Mouse (Mus musculus) CH12F3 (cell line): ENCODE measurements around the gene Jund.

Experiments used
- in situ Hi-C: fragments of 300-500 bp; cut with MboI; formaldehyde crosslinking; loops from 2 replicates; pipeline ENCODE4 v1.14.3; 2020; ENCODE audit warnings: low sequenced_read_pairs

Gene Jund

DNA sequence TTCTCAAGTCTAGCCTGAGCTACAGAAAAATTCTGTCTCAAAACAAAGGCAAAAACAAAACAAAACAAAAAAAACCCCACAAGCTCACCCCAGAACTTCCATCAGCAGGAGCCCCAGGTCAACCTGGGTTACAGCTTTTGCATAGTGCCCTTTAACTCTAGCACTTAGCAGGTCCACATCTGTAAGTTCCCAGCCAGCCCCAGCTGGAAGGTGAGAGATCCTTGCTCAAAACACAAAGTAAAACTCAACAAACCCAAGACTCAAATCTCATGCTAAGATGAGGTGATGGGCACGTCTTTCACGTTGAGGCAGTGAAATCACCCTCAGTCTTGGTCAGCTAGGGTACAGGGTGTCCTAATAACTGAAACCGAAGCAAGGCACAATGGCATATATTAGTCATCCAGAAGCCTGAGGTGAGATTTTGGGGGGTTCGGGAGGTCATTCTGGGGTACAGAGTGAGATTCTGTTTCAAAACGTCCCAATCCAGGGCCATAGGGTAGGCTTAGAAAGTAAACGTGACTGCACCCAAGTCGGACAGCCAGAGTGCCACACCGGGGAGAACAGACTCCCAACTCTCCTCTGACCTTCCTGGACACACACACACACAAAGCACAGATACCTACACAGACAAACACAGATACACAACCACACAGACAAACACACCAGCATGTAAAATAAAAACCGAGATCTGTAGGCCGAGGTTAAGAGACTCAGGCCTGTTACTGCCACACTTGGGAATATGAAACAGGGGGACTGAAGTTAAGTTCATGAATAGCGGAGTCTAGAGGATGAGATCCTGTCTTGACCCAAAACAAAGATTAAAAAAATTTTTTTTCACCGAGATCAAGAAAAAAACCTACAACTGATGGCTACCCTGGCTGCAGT lies 1.1 kb upstream of the Jund start:
- in situ Hi-C loops = no loop called here

DNA sequence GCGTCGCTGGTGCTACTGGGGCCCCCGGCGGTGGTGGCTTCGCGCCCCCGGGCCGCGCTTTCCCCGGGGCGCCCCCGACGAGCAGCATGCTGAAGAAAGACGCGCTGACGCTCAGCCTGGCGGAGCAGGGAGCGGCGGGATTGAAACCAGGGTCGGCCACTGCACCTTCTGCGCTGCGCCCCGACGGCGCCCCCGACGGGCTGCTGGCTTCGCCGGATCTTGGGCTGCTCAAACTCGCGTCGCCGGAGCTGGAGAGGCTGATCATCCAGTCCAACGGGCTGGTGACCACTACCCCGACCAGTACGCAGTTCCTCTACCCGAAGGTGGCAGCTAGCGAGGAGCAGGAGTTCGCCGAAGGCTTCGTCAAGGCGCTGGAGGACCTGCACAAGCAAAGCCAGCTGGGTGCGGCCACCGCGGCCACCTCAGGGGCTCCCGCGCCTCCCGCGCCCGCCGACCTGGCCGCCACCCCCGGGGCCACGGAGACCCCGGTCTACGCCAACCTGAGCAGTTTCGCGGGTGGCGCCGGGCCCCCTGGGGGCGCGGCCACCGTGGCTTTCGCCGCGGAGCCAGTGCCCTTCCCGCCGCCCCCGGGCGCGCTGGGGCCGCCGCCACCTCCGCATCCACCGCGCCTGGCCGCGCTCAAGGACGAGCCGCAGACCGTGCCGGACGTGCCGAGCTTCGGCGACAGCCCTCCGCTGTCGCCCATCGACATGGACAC lies 526 bp downstream of the Jund start:
- in situ Hi-C loops = no loop called here

DNA sequence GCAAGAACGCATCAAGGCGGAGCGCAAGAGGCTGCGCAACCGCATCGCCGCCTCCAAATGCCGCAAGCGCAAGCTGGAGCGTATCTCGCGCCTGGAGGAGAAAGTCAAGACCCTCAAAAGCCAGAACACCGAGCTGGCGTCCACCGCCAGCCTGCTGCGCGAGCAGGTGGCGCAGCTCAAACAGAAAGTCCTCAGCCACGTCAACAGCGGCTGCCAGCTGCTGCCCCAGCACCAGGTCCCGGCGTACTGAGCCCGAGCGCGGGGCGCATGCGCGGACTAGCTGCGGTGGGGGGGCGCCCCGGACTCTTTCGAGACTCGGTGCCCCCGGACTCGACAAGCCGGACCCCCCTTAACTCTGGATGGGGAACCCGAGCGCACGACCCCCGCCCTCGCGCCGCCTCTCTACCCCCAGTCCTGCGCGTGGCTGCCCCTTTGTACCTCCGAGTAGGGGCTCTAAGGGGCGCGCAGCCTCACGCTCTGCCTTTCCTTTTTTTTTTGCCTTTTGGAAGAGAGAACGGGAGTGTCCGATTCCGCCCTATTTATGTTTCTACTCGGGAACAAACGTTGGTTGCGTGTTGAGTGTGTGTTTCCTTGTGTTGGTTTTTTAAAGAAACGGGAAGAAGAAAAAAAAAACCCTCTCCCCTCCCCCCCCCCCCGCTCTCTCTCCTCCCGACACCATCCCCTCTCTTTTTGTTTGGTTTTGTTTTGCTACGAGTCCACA lies 1.2 kb downstream of the Jund start:
- in situ Hi-C loops = no loop called here

DNA sequence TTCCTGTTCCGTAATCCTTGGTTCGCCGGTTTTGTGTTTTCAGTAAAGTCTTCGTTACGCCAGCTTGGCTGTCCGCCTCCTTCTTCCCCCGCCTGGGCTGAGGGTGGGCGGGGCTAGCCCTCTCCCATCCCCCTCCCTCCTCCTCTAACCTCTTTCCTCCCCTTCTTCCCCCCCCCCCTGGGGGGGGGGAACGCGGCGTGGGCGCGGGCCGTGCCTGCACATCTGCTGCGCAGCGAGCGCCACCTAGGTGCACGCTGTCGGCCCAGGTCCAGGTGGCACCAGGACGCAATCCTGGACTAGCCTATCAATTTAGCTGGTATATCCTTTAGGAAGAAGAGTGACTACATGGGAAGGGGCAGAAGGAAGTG lies 1.8 kb downstream of the Jund start:
- in situ Hi-C loops = no loop called here

DNA sequence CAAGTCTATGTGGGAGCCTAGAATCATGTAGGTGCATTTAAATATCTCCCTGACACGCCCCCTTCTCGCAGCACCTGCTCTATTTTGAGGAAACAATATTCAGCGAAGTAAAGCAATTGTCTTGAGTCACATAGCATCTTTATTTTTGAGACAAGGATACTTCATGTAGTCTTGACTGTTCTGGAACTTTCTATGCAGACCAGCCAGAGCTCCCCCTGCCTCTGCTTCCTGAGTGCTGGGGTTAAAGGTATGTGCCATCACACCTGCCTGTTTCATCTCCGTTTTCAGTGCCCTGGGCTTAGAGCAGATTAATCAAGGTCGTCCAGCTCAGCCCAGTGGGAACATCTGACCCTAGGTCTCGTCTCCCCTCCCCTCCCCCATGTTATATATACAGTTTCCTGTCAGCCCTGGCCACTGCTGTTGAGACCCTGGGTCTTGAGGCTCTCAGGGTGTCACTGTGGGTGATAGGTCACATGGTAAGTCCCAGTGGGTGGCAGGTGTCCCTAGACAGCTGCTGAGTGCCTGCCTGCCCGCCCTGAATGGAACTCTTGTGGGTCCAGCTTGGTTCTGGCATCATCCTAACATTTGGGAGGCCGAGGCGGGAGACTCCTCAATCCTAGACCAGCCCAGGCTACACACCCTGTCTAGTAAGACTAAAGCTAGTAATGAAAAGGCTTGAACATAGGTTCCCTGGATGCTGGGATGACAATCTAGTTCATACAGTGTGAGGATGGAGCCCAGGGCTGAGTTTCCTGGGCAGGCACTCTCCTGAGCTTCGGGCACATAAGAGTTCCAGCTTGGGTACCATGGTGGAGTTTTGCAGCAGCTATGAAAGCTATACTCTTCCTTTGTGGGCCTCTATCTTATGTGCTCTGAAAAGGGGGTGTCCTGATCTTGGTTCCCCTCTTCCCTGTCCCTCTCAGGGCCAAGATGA lies 2.6 kb downstream of the Jund start:
- in situ Hi-C loops = no loop called here

DNA sequence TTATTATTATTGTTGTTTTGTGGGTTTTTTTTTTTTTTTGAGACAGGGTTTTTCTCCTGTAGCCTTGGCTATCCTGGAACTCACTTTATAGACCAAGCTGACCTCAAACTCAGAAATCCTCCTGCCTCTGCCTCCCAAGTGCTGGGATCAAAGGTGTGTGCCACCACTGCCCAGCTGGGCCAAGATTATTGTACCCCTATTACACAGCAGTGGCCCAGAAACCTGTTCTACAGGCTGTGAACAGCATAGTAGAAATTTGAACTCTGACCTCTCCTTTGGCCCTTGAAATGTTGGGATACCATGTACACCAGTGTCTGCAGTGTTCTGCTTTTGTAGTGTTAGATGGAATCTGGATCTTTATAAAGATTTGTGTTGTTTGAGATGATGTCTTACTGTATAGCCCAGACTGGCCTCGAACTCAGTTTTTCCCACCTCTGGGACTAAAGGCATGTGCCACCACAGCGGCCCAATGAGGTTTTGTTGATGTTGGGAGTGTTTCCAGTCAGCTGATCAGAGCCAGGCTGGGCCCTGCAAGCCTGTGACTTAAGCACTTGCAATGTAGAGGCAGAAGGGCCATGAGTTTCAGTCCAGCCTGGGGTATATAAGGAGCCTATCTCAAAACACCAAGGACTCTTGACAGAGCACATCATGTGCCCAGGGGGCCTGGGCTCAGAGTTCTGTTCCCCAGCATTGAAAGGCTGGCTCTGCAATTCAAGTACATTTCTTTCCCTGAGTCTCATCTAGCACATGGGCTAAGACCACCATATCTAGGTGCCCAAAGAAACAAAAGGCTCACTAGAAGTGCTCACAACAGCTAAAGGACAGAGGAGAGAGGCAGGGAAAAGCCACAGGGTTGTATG lies 3.5 kb downstream of the Jund start:
- in situ Hi-C loops = no loop called here

DNA sequence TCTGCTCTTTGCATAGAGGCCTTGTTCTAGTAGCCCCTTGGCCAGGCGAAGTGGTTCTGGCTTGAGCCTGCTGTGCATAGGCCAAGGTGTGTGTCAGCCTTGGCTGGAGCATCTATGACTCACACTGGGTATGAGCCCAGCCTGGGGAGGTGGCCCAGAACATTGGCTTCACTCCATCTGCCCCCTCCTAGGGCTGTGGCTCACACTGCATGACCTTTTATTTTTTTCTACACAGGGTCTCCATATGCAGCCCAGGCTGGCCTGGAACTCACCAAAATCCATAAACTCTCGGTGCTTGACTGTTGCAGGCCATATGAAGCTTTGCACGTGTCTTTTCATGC lies 4.1 kb downstream of the Jund start:
- in situ Hi-C loops = no loop called here

DNA sequence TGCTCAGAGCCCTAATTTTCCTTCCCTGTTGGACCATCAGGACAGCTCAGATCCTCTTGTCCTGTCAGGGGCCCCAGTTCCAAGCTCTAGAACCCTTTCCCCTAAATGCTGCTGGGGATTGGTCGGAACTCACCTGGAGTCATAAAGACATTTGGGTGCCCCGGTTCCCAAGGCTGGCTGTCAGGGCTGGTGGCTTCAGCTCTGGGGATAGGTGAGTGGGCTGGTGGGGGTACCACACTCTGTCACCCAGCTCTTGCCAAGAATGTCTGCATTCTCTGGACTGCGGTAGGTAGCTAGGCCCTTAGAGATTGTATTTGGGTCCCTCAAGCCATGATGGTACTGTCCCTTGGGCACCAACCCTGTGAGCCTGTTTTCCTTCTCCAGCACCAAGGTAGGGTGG lies 4.5 kb downstream of the Jund start, which contains the start of gene Iqcn:
TSS of gene Iqcn (plus strand) at position 171 of the 400 bp plus-strand sequence.
- in situ Hi-C loops = no loop called here

DNA sequence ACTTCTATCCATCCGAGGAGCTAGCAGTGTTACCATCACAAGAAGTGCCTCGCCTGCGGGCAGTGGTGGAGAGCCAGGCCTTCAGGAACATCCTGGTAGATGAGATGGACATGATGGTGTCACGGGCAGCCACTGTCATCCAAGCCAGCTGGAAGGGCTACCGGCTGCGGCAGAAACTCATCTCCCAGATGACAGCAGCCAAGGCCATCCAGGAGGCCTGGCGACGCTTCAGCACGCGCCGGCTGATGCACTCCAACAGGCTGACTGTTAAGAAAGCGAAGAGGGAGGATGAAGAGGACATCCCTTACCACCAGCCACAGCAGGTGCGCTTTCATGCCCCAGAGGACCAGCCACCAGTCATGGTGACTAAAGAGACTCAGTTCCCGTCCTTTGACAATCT lies 9.5 kb downstream of the Jund start:
- in situ Hi-C loops = no loop called here

DNA sequence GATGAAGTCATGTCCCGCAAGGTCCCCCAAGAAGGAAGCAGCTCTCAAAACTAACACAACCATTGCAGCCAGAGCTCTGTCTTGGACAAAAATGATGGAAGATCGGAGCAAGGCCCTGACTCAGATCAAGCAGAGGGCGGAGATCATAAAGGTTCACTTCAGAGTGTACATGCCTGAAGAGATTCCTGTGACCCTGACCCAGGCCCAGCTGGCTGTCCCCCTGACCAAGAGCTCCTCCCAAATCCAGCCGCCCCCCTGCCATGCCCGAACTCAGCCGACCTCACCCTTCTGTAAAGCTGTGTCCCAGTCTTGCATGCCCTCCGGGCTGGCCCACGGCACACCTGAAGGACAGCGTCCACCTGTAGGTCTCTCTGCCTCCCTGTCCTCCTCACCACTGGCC lies 11.0 kb downstream of the Jund start:
- in situ Hi-C loops = loop anchor here (5.0 to 10.0 kb wide), 2 partner anchors 38 to 135 kb away; no protein-coding TSS in a partner anchor

DNA sequence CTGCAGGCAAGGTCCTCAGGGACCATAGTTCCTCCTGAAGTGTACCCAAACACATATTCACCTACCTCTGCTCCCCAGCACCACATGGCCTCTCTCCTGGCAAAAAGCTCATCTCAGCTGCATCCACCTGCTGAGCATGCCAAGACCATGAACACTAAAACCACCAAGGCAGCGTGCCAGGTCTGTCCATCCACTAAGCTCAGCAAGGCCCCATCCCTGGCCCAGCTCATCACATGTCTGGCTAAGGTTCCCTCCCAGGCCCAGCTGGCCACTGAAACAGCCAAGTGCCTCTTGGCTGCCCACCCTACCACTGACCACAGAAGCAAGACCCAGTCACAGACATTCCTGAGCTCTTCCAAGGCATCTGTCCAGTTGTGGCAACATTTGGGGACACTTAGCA lies 11.5 kb downstream of the Jund start:
- in situ Hi-C loops = loop anchor here (5.0 to 10.0 kb wide), 2 partner anchors 37 to 135 kb away; no protein-coding TSS in a partner anchor

DNA sequence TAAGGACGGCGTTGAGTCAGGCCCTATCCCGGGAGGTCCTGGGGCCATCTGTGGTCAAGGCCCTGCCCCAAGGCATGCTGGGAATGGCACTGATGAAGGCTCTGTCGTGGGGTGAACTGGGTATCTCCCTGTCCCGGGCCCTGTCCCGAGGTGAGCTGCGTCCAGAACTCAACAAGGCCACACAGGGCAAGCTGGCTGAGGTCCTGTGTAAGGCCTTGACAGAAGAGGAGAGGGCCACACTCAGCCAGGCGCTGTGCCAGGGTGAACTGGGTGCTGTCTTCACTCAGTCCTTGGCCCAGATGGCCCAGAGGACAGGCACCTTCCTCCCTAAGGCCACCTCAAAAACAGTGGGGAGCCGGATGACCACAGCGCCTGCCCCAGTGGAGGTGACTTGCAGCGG lies 12.3 kb downstream of the Jund start:
- in situ Hi-C loops = loop anchor here (5.0 to 10.0 kb wide), 2 partner anchors 36 to 134 kb away; no protein-coding TSS in a partner anchor

DNA sequence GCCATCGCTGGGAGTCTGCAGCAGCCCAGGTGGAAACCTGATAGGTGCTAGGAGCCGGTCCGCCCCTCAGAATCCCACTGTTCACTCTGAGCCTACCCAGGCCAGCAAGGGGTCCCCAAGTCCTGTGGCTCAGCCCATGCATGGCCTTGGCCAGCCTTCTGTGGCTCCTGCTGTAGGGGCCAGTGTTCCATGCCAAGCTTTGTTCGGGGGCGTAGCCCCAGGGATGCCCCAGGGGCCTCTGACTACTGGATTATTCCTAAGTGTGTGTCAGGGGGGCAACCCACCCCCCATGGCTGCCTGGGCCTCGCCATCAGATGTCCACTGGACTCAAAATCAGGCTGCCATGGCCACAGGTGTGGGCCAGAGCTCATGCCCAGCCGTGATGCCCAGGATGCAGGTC lies 15.2 kb downstream of the Jund start:
- in situ Hi-C loops = loop anchor here (5.0 to 10.0 kb wide), 2 partner anchors 33 to 131 kb away; no protein-coding TSS in a partner anchor

DNA sequence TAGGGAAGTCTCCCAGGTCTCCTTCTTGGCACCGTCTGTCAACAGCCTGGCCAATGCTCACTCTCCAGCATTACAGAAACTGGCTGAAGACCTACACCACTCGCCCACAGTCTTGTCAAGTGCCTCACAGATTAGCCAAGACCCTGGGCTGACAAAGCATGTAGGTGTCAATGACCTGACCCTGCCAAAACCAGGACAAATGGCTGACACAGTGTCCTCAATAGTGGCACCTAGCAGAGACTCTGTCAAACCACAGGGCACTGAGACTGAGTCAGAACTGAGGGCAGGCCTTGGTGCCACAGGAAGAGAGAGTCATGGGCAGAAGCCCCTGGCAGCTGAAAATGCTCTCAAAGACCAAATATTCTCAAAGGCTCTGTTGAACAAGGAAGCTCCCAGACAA lies 16.3 kb downstream of the Jund start:
- in situ Hi-C loops = loop anchor here (10.0 kb wide), 1 partner anchor 130 kb away; no protein-coding TSS in a partner anchor

DNA sequence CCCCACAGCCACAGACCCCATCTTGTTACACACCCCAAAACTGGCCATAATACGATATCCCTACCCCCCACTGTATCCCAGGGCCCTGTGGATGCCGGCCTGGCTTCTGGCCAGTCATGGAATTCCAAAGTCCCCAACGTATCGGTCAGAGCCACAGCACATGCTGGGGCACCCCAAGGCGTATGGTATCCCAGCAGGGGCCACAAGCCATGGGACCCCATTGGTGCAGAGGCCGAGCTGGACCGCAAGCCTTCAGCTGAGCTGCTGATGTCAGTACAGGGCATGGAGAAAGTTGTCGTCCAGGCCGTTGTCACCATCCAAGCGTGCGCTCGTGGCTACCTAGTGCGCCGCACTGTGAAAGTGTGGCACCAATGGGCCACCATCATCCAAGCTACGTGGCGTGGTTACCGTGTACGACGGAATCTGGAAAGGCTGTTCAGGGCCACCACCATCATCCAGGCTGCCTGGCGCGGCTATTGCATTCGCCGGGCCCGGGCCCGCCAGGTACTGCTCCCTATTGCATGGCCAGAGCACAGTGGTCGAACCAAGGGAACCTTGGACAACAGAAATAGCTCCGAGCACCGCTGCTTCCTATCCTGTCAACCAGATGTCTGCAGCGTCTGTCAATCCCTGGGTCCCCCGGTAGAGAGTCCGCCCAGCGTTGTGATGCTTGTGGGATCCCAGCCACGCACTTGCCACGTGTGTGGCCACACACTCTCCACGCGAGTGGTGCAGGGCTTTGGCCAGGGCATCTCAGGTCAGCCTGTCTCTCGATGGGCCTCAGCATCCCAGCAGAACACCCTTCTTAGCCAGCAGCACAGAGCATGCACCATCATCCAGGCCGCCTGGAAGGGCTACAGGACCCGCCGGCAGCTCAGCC lies 18.0 kb downstream of the Jund start:
- in situ Hi-C loops = loop anchor here (10.0 kb wide), 1 partner anchor 128 kb away; no protein-coding TSS in a partner anchor

DNA sequence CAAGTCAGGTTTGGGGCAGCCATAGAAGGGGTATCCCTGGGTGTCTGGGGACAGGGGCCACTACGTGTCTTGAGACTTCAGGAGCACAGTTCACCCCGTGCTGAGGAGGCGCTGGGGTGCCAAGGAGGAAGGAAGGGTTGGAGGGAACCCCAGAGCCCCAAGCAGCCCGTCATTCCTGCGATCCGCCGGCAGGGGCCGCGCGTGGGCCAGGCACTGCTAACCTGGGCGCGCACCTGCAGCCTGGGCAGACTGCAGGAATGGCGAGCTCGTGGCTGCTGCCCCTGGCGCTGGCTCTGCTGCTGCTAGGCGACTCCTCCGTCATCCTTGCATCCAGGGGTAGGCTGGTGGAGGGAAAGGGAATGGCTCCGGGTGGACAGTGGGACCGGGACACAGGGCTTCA lies 19.5 kb downstream of the Jund start, which contains the start of gene Gm3336:
TSS of gene Gm3336 (plus strand) at position 247 of the 400 bp plus-strand sequence.
- in situ Hi-C loops = loop anchor here (10.0 kb wide), 1 partner anchor 127 kb away; no protein-coding TSS in a partner anchor

DNA sequence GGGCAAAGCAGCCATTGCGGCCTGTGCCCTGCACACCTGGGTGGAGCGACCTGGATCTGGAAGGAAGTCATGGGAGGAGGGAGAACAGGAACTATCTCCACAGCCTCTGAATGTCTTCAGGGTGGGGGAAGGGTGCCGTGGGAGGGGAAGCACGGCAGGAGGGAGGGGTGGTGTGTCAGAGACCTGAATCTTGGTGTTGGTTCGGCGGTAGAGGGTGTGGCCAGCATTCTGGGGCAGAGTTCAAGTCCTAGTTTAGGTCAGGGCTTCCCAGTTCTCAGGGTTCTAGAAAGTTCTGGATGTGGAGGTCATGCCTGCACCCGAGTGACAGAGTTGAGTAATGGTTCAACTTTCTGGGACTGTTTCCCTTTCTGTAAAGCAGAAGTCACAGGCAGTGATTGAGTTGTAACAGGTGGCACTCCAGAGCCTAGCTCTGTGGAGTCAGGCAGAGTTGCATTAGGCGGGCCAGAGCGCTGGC lies 21.1 kb downstream of the Jund start:
- in situ Hi-C loops = loop anchor here (10.0 kb wide), 1 partner anchor 125 kb away; no protein-coding TSS in a partner anchor

DNA sequence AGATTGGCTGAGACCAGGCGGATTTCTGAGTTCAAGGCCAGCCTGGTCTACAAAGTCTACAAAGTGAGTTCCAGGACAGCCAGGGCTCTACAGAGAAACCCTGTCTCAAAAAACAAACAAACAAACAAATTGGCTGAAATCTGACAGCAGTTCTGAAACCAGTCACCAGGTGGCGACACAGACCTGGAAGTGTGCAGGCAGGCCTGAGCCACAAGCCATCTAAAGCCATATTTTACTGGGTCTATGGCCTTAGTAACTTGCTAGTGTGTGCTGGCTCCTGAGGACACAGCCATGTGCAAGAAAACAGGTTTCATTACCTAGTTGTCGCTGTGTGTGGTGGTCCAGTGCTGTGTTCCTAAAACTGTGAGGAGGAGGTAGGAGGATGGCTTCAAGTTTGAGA lies 22.0 kb downstream of the Jund start:
- in situ Hi-C loops = no loop called here
